Mouse (Mus musculus) WW6 (cell line): ENCODE results near the gene Gadd45gip1.

Experiments used
- DNase-seq: peaks from one replicate; pipeline ENCODE4 v3.0.0-alpha.2; 2013; ENCODE audit warnings: low read depth, low spot score

Gadd45gip1 gene

GRCm38 (mm10) chr8:84831490-84831889 is at the start of gene Gadd45gip1:
Gadd45gip1 (plus strand) TSS chr8:84831522.
- DNase-seq = no peak

GRCm38 (mm10) chr8:84781686-84782505 is 49.4 kb upstream of the Gadd45gip1 start:
- no peak for DNase-seq

GRCm38 (mm10) chr8:84782680-84783079 is 48.6 kb upstream of the Gadd45gip1 start:
- no peak for DNase-seq

GRCm38 (mm10) chr8:84783198-84783918 is 48.0 kb upstream of the Gadd45gip1 start:
- no peak for DNase-seq

- DNase-seq = no peak
Observed at GRCm38 (mm10) chr8:84783919-84784581, 47.3 kb upstream of the Gadd45gip1 start.

- no peak for DNase-seq
Observed at GRCm38 (mm10) chr8:84784681-84785505, 46.4 kb upstream of the Gadd45gip1 start.

GRCm38 (mm10) chr8:84785506-84785755 is 45.9 kb upstream of the Gadd45gip1 start:
- DNase-seq = no peak

- no peak for DNase-seq
Observed at GRCm38 (mm10) chr8:84785756-84786677, 45.3 kb upstream of the Gadd45gip1 start.

GRCm38 (mm10) chr8:84786801-84787467 is 44.4 kb upstream of the Gadd45gip1 start:
- DNase-seq = no peak

- no peak for DNase-seq
Observed at GRCm38 (mm10) chr8:84787523-84788302, 43.6 kb upstream of the Gadd45gip1 start.

GRCm38 (mm10) chr8:84788896-84789295 is 42.4 kb upstream of the Gadd45gip1 start:
- no peak for DNase-seq

- DNase-seq = no peak
Observed at GRCm38 (mm10) chr8:84789345-84789744, 42.0 kb upstream of the Gadd45gip1 start.

- DNase-seq = no peak
Observed at GRCm38 (mm10) chr8:84789855-84790486, 41.4 kb upstream of the Gadd45gip1 start.

GRCm38 (mm10) chr8:84790537-84790936 is 40.8 kb upstream of the Gadd45gip1 start:
- no peak for DNase-seq

- no peak for DNase-seq
Observed at GRCm38 (mm10) chr8:84792429-84792947, 38.8 kb upstream of the Gadd45gip1 start.

- no peak for DNase-seq
Observed at GRCm38 (mm10) chr8:84793134-84793533, 38.2 kb upstream of the Gadd45gip1 start.

- no peak for DNase-seq
Observed at GRCm38 (mm10) chr8:84793791-84794485, 37.4 kb upstream of the Gadd45gip1 start.

GRCm38 (mm10) chr8:84794486-84794885 is 36.8 kb upstream of the Gadd45gip1 start:
- DNase-seq = no peak
